ENCODE assay signal across 10 mouse cellular contexts in the genomic region with DNA sequence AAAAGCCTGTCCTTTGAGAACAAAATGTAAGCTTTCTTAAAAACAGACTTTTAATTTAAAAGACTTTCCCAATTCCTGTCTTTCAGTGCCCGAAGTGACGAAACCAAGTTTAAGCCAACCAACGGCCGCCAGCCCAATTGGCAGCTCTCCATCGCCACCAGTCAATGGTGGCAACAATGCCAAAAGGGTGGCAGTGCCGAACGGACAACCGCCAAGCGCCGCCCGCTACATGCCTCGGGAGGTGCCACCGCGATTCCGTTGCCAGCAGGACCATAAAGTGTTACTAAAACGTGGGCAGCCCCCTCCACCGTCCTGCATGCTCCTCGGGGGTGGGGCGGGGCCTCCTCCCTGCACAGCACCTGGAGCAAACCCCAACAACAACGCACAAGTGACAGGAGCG.
DNase-seq lines count a peak whose midpoint lies in the region; ATAC-seq lines count a peak whose summit lies in the region.
"Had no signal": no experiment of that assay in that cellular context is flagged by ENCODE, and none has a peak within 500 bp of the region (broad histone marks: within the 10 kb centered on the region; RNA-seq: fewer than 3 reads in every experiment).

No protein-coding gene starts in this region.

- H3K9ac ChIP-seq in forebrain, embryonic 15.5 days (replicated peaks) = no peak overlapping the region
- H3K9ac ChIP-seq in forebrain, embryonic 16.5 days (replicated peaks; ENCODE audit: low read depth, low read length) = no peak overlapping the region
- H3K9ac ChIP-seq: limb, embryonic 12.5 days; midbrain, embryonic 12.5 days had no signal

- intact Hi-C loops in heart, postnatal 36 days (cut with DNase I) = no loop called here

- DNase-seq in ovary, postnatal 14 days (ENCODE audit: low spot score) = peak; percentile 18
- no peak for DNase-seq in ovary, postnatal 10 days (ENCODE audit: low spot score)
- peak; percentile 27 to 43 for DNase-seq in heart, postnatal 36 days
- DNase-seq in right cerebral cortex, postnatal 25 days = peak; percentile 38
- DNase-seq in natural killer cell, adult 2 months (ENCODE audit: low spot score in 2 of 2) = no peak

- H3K4me3 ChIP-seq in forebrain, embryonic 15.5 days = 0 out of 2 replicates have a peak overlapping the region, but pooled peaks have one; percentile 2
- no peak overlapping the region for H3K4me3 ChIP-seq in forebrain, embryonic 16.5 days (replicated peaks; ENCODE audit: low read length)
- H3K4me3 ChIP-seq: limb, embryonic 12.5 days; midbrain, embryonic 12.5 days had no signal

- no peak for ATAC-seq in forebrain, embryonic 15.5 days (replicated peaks)
- ATAC-seq in forebrain, embryonic 16.5 days = no peak
- ATAC-seq in megakaryocyte-erythroid progenitor cell, adult 5-6 weeks (replicated peaks; ENCODE audit: low FRiP score, low TSS enrichment, poor library complexity, severe bottlenecking) = no peak

- no peaks in the 10 kb centered on the region for H3K9me3 ChIP-seq in forebrain, embryonic 15.5 days
- no peaks in the 10 kb centered on the region for H3K9me3 ChIP-seq in forebrain, embryonic 16.5 days (ENCODE audit: control insufficient read depth, low read length)
- H3K9me3 ChIP-seq: limb, embryonic 12.5 days; midbrain, embryonic 12.5 days had no signal

- H3K27ac ChIP-seq in forebrain, embryonic 15.5 days (replicated peaks) = no peak overlapping the region; the same call in 1 of the 2 replicates
- H3K27ac ChIP-seq in forebrain, embryonic 16.5 days (ENCODE audit: low read length) = no peak overlapping the region
- H3K27ac ChIP-seq: limb, embryonic 12.5 days; midbrain, embryonic 12.5 days had no signal

- no peaks in the 10 kb centered on the region for H3K27me3 ChIP-seq in forebrain, embryonic 15.5 days
- no peaks in the 10 kb centered on the region for H3K27me3 ChIP-seq in forebrain, embryonic 16.5 days (replicated peaks; ENCODE audit: control insufficient read depth, insufficient read depth, low read length)
- H3K27me3 ChIP-seq: limb, embryonic 12.5 days; midbrain, embryonic 12.5 days had no signal

- peaks cover 39% of the 10 kb centered on the region for H3K36me3 ChIP-seq in forebrain, embryonic 15.5 days
- H3K36me3 ChIP-seq in forebrain, embryonic 16.5 days (ENCODE audit: control insufficient read depth, insufficient read depth) = peaks cover 15% of the 10 kb centered on the region

- no peak overlapping the region for H3K4me2 ChIP-seq in forebrain, embryonic 15.5 days (replicated peaks)
- H3K4me2 ChIP-seq in forebrain, embryonic 16.5 days (ENCODE audit: low read length) = no peak overlapping the region
- H3K4me2 ChIP-seq: limb, embryonic 12.5 days; midbrain, embryonic 12.5 days had no signal

- 64% methylated on average over 21 of the region's 21 CpGs for WGBS in forebrain, embryonic 15.5 days
- 61% methylated on average over 21 of the region's 21 CpGs for WGBS in forebrain, embryonic 16.5 days

- peaks cover 6% of the 10 kb centered on the region for H3K4me1 ChIP-seq in forebrain, embryonic 15.5 days
- H3K4me1 ChIP-seq in forebrain, embryonic 16.5 days (replicated peaks; ENCODE audit: control insufficient read depth, insufficient read depth, low read length) = no peaks in the 10 kb centered on the region; the same call in 1 of the 2 replicates
- H3K4me1 ChIP-seq: limb, embryonic 12.5 days; midbrain, embryonic 12.5 days had no signal

Comparison
In these comparisons a context has a peak if more than half of its experiments do, and no peak if none do; other contexts are left out.
1. DNase-seq: peak in ovary, postnatal 14 days (single experiment), heart, postnatal 36 days (2 of 2) and right cerebral cortex, postnatal 25 days (single experiment); none in ovary, postnatal 10 days (single experiment) and natural killer cell, adult 2 months (0 of 2).